Mouse (Mus musculus): ENCODE measurements around the gene Atf1.

GRCm38 (mm10) chr15:100180221-100180620 is 47.4 kb upstream of the Atf1 start:
- no peak for TF ChIP-seq CTCF (IDR thresholded peaks at IDR 0.05; ENCODE audit: insufficient read depth, low read length)
- no peak for TF ChIP-seq POLR2A (IDR thresholded peaks at IDR 0.05; ENCODE audit: borderline replicate concordance, extremely low read depth, low read depth, low read length)

Measured in lung, adult 2 months (tissue).